Mouse (Mus musculus) spleen, adult 12 weeks (tissue): ENCODE measurements around the gene Ednrb.

Experiments used
- DNase-seq: peaks from one replicate; pipeline ENCODE4 v3.0.0; 2022; ENCODE audit warnings: low spot score

Gene Ednrb

GRCm38 (mm10) chr14:103844011-103844549 lies at the start of gene Ednrb:
Gene Ednrb (minus strand): TSS chr14:103844402.
- no peak for DNase-seq

GRCm38 (mm10) chr14:103892411-103892938 lies 48.3 kb upstream of the Ednrb start:
- DNase-seq = no peak

DNA sequence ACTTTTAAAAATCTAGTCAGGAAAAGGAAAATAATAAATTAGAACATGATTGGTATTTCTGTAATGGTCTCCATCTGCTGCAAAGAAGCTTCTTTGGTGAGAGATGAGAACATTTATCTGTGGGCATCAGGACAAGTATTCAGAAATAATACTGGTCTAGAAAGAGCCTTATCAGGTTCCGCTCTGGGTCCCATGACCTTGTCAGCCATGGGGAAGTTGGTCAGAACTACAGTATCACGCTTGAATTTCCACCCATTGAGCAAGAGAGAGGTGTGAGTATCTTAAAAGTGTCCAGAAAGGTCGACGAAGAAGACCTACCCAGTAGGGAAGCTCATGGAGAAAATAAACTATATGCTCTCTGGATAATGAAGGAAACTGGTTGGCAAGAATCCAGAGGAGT lies 46.6 kb upstream of the Ednrb start:
- DNase-seq = no peak

DNA sequence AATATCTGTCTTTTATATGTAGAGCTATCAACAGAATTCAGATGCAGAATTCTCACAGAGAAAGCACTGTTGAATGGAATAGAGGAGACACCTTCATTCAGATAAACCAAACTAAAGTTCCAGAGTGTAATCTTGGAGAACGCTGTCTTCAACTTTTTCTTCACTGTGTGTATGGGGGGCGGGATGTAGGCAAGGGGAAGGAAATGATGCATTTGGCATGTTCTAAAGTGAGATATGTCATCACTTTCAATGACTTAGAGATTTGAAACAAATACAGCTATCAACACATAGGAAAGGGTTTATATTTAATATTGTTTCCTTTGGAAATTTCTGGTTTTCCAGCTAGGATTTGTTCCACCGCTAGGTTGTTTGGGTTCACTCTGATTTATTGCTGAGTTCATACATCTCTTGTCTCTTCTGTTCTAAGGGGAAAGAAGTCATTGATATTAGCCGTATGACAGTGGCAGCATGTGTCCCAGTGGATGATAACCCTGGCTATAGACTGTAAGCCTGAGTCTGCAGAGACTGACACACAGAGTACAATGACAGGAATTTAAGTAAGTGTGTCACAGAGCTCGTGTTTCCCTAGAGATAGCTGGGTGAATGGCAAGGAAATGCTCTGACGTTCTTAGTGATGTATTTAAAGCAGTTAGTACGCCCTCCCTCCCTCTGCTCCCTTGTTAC lies 40.8 kb upstream of the Ednrb start:
- DNase-seq = no peak

DNA sequence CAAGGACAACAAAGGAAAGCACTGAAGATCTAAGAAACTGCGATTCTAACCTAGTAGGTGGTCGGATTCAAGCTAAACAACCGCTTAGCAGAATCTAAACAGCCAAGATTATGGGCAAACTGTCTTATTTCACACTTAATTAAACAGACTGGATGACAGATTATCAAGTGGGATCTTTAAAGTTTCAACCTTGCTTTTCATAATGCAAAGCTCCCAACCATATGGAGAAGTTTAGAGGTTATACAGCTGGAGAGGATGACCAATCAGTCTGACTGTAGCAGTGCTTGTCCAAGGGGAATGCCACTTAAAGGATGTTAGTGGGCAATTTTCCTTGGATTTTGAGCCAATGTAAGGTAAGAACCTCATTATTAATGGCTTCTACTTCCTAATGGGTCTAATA lies 38.7 kb upstream of the Ednrb start:
- DNase-seq = no peak

GRCm38 (mm10) chr14:103877117-103877516 lies 32.9 kb upstream of the Ednrb start:
- DNase-seq = no peak

DNA sequence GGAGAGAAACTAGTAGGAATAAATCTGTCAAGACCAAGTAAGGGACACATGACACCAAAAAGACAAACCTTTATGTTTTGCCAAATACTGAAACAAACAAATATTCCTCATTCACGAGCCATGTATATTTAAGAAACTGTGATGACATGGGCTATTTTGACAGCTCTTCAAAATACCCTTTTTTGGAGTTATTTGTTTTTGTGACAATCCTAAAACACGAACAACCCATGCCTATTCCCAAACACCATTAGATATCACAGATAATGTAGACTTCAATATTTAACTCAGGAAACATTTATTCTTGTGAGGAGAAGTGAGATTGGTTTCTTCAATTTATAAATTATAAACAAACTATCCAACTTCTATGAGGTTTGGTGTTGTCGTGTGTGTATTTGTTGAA lies 32.4 kb upstream of the Ednrb start:
- no peak for DNase-seq

DNA sequence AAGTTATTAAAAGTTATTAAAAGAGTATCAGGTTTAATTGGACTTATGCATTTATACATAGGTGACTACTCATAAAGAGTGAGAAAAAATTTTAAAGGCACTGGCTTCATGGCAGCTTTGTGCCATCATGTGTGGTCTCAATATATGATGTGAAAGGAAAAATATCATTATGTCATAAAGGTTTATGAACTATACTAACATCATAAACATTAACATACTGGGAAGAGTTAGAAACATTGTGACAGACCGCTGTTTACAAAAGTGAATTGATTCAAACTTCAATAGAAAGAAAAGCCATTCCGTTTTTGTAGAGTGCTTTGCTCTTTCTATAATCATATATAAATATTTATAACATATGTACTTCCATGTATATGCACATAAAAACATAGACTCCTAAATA lies 22.4 kb upstream of the Ednrb start:
- no peak for DNase-seq

DNA sequence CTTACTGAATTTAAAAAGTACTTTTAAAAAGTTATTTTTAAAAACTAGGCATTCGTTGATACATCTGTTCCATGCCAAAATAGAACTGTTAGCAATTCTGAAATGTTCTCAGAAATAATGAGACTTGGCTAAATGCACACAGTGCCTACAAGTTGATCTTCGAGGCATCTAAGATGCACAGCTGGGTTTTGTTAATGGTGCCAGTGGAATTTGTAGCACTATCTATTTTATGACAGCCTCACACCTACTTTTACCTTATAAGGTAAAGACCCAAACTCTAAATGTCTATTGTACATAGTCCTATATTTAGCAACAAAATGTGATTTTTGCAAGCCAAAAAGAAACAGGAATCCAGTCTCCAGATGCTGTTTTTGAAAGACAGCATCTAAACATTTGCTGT lies 21.0 kb upstream of the Ednrb start:
- DNase-seq = no peak

- no peak for DNase-seq
Observed at GRCm38 (mm10) chr14:103850071-103850845, 6.1 kb upstream of the Ednrb start.

DNA sequence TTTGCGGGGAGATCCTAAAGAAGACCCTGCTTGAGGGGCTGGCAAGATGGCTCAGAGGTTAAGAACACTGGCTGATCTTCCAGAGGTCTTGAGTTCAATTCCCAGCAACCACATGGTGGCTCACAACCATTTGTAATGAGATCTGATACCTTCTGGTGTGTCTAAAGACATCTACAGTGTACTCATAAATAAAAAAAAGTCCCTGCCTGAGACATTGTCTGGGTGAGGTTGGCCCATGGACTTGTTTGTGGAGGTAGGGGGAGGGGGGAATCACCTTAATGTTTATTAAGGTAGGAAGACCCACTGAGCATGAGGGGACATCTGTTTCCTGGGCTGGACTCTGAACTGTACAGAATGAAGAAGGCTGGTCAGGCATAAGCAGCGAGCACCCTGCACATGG lies 1.5 kb upstream of the Ednrb start:
- DNase-seq = no peak

- no peak for DNase-seq
Observed at GRCm38 (mm10) chr14:103844944-103845343, 742 bp upstream of the Ednrb start.

GRCm38 (mm10) chr14:103843371-103844001 lies 716 bp downstream of the Ednrb start:
- no peak for DNase-seq

DNA sequence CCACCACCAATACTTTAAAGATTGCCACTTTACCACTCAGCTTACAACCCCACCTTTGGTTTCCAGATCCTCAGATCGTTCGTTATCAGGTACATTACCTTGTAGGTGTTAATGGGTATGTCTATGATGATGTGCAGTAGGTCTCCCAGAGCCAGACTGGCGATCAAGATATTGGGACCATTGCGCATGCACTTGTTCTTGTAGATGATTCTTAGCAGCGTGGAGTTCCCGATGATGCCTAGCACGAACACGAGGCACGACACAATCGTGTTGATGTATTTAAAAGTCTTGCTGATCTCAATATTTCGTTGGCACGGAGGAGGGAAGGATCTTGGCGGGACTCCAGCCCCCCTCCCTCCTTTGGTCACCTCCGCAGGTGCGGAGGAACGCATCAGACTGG lies 1.3 kb downstream of the Ednrb start:
- no peak for DNase-seq

DNA sequence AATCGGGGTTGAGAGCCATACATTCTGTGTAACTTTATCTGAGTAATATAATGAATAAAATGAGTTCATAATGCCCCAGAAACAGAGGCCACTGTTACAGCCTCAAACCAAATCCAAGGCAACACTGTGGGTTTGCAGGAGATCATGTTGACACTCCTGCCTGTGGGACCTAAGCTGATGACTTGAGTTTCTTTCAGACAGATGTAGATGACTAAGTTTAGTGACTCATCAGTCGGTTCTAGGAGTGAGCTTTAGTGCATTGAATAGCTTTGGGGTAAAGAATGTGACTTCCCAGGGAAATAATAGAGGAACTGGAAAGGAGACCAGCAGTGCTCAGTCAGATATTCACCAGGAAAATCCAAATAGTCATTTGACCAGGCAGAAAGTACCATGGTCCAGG lies 3.8 kb downstream of the Ednrb start:
- DNase-seq = no peak

GRCm38 (mm10) chr14:103838887-103839286 lies 5.3 kb downstream of the Ednrb start:
- no peak for DNase-seq

GRCm38 (mm10) chr14:103834589-103834988 lies 9.6 kb downstream of the Ednrb start:
- DNase-seq = no peak

GRCm38 (mm10) chr14:103834147-103834546 lies 10.1 kb downstream of the Ednrb start:
- no peak for DNase-seq

DNA sequence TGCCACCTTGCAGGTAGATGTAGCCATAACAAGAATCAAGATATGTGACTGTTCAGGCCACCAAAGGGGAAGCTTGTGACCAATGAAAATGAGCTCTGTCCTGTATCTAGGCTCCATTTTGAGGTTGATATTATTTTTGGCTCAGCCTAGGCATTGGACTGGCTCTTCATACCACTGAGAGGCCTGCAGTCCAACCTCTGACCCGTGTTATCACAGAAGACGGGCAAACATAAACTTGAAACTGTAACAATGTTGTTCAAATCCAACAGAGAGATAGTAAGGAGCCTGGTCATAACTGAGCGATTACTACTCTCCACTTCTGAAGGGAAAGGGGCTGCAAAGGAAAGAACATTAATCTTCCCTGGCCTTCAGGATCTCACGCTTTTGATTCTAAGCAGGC lies 11.7 kb downstream of the Ednrb start:
- no peak for DNase-seq

DNA sequence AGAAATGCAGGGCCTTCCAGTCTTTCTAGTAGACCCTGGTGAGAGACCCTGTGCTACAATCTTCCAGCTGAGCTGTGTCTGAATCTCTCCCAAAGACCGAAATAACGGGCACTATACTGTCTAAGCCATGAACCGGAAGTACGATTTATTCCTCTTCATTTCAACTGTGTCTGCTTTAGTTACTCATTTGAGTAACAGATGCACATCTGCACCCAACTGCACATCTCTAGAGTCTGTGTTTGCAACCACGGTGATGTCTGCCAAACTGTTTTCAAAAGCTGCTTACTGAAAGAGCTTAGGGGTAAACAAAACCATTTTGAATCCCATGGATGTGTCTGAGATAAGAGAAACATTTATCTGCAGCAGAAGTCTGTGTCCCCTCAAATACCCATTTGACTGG lies 13.2 kb downstream of the Ednrb start:
- DNase-seq = no peak

- DNase-seq = no peak
Observed at GRCm38 (mm10) chr14:103826343-103826742, 17.9 kb downstream of the Ednrb start.

GRCm38 (mm10) chr14:103825934-103826333 lies 18.3 kb downstream of the Ednrb start:
- no peak for DNase-seq

DNA sequence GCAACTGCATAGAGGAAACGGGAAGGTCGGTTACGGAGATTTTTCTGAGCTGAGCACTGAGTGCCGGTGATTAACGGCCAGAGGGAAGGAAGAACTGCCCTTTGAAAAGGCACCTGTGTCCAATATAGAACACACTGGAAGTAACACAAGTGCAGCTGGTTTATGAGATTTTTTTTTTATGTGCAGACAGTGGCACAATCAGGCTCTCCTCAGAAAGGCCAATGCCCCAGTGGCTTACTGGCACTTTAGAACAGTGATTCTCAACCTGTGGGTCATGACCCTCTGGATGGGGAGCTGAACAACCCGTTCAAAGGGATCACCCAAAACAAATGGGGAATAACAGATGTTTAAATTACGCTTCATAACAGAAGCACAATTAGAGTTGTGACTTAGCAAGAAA lies 20.7 kb downstream of the Ednrb start:
- no peak for DNase-seq
